Mouse (Mus musculus): ENCODE measurements around the gene 1810030O07Rik. TPM values are rescaled to one million over a fixed set of nuclear protein-coding genes. Genes with fewer than 3 reads are reported as not detected.

The 1810030O07Rik gene
- polyA plus RNA-seq (2014; fragmentation: Nextera tagmentation; extraction: Ambion mirVana): 29.0 and 30.2 TPM in 2 replicates

DNA sequence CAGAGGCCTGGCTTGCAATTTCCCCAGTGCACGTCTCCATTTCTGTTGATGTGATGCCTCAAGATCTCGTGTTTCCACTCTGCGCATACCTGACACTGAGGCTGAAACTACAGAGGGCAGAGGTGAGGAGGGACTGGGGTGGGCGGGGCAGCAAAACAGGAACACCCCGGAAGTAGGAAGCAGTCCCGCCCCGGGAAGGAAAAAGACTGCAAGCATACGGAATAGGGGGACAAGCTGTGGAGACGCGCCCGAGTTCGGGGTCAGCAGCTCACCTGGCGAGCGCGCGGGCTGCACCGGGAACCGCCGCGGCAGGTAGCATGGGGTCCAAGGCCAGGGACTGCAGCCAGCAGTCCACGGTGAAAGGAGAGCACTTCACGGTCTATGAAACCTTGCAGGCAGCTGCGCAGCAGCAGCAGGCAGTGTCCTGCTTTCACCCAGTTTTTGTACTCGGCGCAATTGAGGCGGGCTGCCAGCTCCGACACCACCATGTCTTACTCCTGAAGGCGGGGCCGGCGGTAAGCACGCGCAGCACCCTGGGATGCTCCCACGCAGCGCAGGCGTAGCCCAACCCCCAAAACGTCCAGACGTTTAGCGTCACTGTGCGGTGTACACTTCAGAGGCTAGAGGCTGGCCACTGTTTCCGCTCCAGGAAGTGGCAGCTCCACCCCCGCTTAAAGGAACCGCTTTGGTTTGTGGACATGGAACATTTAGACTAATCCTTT, at the start of gene 1810030O07Rik:
1810030O07Rik (minus strand) TSS at position 615 of the 722 bp plus-strand sequence.
- ATAC-seq (ENCODE audit: low FRiP score): peak; percentile 99
- Histone ChIP-seq H3K9me3 (ENCODE audit: control insufficient read depth, low read length) (no peaks in the 10 kb centered on the region), H3K4me1 (replicated peaks; ENCODE audit: control insufficient read depth, insufficient read depth, low read length) (peaks cover 8% of the 10 kb centered on the region; the same call in 1 of the 2 replicates), H3K4me3 (replicated peaks; ENCODE audit: low read length) (peak within 1 kb of the TSS; percentile 72), H3K4me2 (replicated peaks) (peak within 1 kb of the TSS; percentile 56), H3K27ac (peak within 1 kb of the TSS; percentile 86), H3K9ac (peak within 1 kb of the TSS; percentile 80), H3K36me3 (replicated peaks; ENCODE audit: control insufficient read depth, insufficient read depth) (peaks cover 13% of the 10 kb centered on the region), H3K27me3 (ENCODE audit: control insufficient read depth, insufficient read depth, low read length) (peaks cover 5% of the 10 kb centered on the region)
- peak; percentile 82 for DNase-seq (ENCODE audit: low spot score)
- WGBS: 15% methylated on average over 42 of the region's 42 CpGs

DNA sequence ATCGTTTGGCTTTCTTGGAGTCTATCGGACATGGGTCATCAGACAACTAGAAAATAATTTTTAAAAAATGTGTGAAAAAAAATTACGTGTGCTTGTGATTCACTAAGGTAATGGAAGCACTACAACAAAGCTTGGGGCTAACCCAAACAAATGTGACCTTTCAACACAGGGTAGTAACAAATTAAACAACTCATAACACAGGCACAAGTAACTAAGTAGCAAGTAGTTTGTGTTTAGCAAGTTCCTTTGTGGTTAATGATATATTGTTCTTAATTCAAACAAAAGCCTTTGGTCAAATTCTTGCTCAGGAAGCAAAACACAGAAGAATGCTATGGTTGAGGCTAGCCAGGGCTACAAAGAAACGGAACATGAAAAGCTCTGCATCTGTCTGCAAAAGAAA, 42.6 kb upstream of the 1810030O07Rik start:
- Histone ChIP-seq H3K4me1 (replicated peaks; ENCODE audit: control insufficient read depth, insufficient read depth, low read length) (no peaks in the 10 kb centered on the region), H3K4me2 (replicated peaks) (no peak overlapping the region), H3K4me3 (replicated peaks; ENCODE audit: low read length) (no peak overlapping the region), H3K9me3 (ENCODE audit: control insufficient read depth, low read length) (no peaks in the 10 kb centered on the region), H3K9ac (no peak overlapping the region), H3K27ac (no peak overlapping the region), H3K27me3 (ENCODE audit: control insufficient read depth, insufficient read depth, low read length) (no peaks in the 10 kb centered on the region), H3K36me3 (replicated peaks; ENCODE audit: control insufficient read depth, insufficient read depth) (peaks cover 40% of the 10 kb centered on the region)
- DNase-seq (ENCODE audit: low spot score) (no peak), ATAC-seq (ENCODE audit: low FRiP score) (no peak)
- WGBS: 87% methylated on average over 4 of the region's 4 CpGs

DNA sequence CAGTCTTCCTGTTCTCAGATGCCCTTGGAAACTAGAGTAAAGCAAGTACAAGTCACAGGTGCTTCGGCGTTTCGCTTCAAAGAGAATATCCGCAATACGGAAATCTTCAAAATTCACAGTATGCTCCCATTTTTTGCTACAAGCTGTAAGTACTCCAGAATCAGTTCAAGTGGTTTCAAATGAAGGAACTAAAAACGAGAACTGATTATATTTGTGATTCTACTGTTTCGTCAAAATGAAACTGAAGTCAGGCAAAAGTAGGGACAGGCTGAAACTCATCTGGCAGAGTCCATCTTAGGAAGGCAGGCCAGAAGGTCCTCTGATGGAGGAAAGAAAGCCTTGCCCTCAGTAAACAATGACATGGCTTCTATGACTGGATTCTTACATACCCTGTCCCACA, 40.3 kb upstream of the 1810030O07Rik start:
- Histone ChIP-seq H3K27me3 (ENCODE audit: control insufficient read depth, insufficient read depth, low read length) (no peaks in the 10 kb centered on the region), H3K4me1 (replicated peaks; ENCODE audit: control insufficient read depth, insufficient read depth, low read length) (no peaks in the 10 kb centered on the region), H3K4me3 (replicated peaks; ENCODE audit: low read length) (no peak overlapping the region), H3K27ac (no peak overlapping the region), H3K4me2 (replicated peaks) (no peak overlapping the region), H3K36me3 (replicated peaks; ENCODE audit: control insufficient read depth, insufficient read depth) (peaks cover 40% of the 10 kb centered on the region), H3K9ac (no peak overlapping the region), H3K9me3 (ENCODE audit: control insufficient read depth, low read length) (no peaks in the 10 kb centered on the region)
- 93% methylated on average over 7 of the region's 7 CpGs for WGBS
- DNase-seq (ENCODE audit: low spot score): no peak
- no peak for ATAC-seq (ENCODE audit: low FRiP score)

DNA sequence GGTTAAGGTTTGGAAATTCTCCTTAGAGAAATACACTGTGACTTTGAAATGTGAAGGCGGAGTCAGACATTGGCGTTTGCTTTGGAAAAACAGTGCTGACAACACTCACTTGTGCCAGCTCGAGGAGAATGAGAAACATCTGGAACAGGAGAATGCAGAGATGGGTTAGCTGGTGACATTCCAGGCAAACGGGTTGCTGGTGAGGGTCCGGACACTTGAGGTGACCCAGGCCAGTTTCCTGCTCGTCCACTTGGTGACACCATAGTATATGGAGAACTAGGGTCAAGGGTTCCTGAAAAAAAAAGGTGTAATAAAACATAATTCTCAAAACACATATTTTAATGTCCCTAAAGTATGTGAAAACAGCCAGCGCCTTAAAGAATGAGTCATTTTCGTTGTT, 13.4 kb upstream of the 1810030O07Rik start:
- H3K4me3 ChIP-seq (replicated peaks; ENCODE audit: low read length): no peak overlapping the region
- DNase-seq (ENCODE audit: low spot score) (no peak), ATAC-seq (ENCODE audit: low FRiP score) (no peak)
- 90% methylated on average over 8 of the region's 8 CpGs for WGBS
- peaks cover 4% of the 10 kb centered on the region; the same call in 1 of the 2 replicates for H3K27me3 ChIP-seq (ENCODE audit: control insufficient read depth, insufficient read depth, low read length)
- H3K9me3 ChIP-seq (ENCODE audit: control insufficient read depth, low read length): no peaks in the 10 kb centered on the region
- no peaks in the 10 kb centered on the region for H3K4me1 ChIP-seq (replicated peaks; ENCODE audit: control insufficient read depth, insufficient read depth, low read length)
- H3K27ac ChIP-seq: no peak overlapping the region
- H3K4me2 ChIP-seq (replicated peaks): no peak overlapping the region
- no peak overlapping the region for H3K9ac ChIP-seq
- H3K36me3 ChIP-seq (replicated peaks; ENCODE audit: control insufficient read depth, insufficient read depth): peaks cover 35% of the 10 kb centered on the region

DNA sequence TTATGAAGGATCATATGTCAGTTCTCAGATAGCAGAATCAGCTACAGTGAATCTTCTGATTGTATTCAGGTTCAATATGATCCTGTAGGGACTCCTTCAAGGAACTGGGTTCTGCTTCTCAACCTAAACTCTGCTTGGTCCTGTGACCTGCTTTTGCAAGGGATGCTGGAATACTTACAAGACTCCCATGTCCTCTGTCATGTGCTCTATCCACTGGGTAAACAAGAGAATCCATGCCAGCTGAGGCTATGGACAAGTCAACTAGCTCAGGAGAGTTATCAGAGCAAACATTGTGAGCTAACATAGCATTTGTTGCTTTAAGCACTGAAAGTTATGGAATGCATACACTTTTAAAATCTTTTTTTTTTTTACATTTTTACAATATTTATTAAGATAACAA, 12.6 kb upstream of the 1810030O07Rik start:
- Histone ChIP-seq H3K4me2 (replicated peaks) (no peak overlapping the region), H3K9ac (no peak overlapping the region), H3K27ac (no peak overlapping the region), H3K36me3 (replicated peaks; ENCODE audit: control insufficient read depth, insufficient read depth) (peaks cover 35% of the 10 kb centered on the region), H3K9me3 (ENCODE audit: control insufficient read depth, low read length) (no peaks in the 10 kb centered on the region), H3K27me3 (ENCODE audit: control insufficient read depth, insufficient read depth, low read length) (peaks cover 4% of the 10 kb centered on the region; the same call in 1 of the 2 replicates), H3K4me3 (replicated peaks; ENCODE audit: low read length) (no peak overlapping the region), H3K4me1 (replicated peaks; ENCODE audit: control insufficient read depth, insufficient read depth, low read length) (no peaks in the 10 kb centered on the region)
- DNase-seq (ENCODE audit: low spot score) (no peak), ATAC-seq (ENCODE audit: low FRiP score) (no peak)

DNA sequence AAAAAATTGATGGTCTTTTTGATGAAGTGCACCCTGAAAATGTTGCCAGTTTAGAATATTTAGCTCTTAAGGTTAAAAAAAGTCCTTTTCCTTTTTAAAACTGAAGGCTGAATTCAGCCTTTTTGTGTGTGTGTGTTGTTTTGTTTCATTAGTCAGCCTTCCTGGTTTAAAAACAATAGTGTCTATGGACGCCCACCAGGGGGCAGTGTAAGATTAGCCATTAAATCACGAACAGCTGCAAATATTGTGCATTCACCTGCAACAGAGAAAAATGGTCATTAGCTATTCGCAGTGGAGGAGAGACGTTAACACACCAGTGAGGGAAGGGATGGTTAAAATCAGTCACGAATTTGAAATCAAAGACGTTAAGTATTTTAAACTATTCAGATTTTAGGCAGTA, 3.9 kb upstream of the 1810030O07Rik start:
- no peak overlapping the region for H3K9ac ChIP-seq
- peaks cover 8% of the 10 kb centered on the region; the same call in 1 of the 2 replicates for H3K4me1 ChIP-seq (replicated peaks; ENCODE audit: control insufficient read depth, insufficient read depth, low read length)
- H3K4me2 ChIP-seq (replicated peaks): no peak overlapping the region
- WGBS: 30% methylated on average over 6 of the region's 6 CpGs
- no peak for ATAC-seq (ENCODE audit: low FRiP score)
- no peaks in the 10 kb centered on the region for H3K9me3 ChIP-seq (ENCODE audit: control insufficient read depth, low read length)
- H3K36me3 ChIP-seq (replicated peaks; ENCODE audit: control insufficient read depth, insufficient read depth): peaks cover 12% of the 10 kb centered on the region; the same call in 1 of the 2 replicates
- H3K4me3 ChIP-seq (replicated peaks; ENCODE audit: low read length): no peak overlapping the region
- DNase-seq (ENCODE audit: low spot score): peak; percentile 82
- H3K27me3 ChIP-seq (ENCODE audit: control insufficient read depth, insufficient read depth, low read length): peaks cover 5% of the 10 kb centered on the region
- no peak overlapping the region for H3K27ac ChIP-seq

DNA sequence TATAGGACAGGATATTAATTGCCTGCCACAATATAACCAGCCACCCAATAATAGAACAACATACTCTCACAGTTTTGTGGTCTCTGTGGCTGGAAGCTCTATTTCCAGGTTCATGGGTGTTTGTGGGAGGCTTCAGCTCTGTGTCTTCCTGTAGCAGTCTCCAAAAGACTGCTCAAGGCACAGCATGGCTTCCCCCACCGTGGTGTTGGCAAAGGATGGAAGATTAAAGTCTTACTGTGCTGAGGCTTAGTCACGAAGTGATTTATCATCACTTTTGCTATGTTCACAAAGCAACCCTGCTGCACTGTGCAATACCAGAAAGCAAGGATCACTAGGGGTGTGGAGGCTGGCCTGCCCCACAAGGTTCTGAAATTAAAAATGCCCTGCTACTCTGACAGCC, 19.6 kb downstream of the 1810030O07Rik start:
- Histone ChIP-seq H3K4me2 (replicated peaks) (no peak overlapping the region), H3K27ac (no peak overlapping the region), H3K4me1 (replicated peaks; ENCODE audit: control insufficient read depth, insufficient read depth, low read length) (no peaks in the 10 kb centered on the region), H3K27me3 (ENCODE audit: control insufficient read depth, insufficient read depth, low read length) (no peaks in the 10 kb centered on the region), H3K36me3 (replicated peaks; ENCODE audit: control insufficient read depth, insufficient read depth) (peaks cover 23% of the 10 kb centered on the region), H3K9ac (no peak overlapping the region), H3K9me3 (ENCODE audit: control insufficient read depth, low read length) (no peaks in the 10 kb centered on the region), H3K4me3 (replicated peaks; ENCODE audit: low read length) (no peak overlapping the region)
- ATAC-seq (ENCODE audit: low FRiP score): no peak
- DNase-seq (ENCODE audit: low spot score): no peak
- 60% methylated on average over 2 of the region's 2 CpGs for WGBS

DNA sequence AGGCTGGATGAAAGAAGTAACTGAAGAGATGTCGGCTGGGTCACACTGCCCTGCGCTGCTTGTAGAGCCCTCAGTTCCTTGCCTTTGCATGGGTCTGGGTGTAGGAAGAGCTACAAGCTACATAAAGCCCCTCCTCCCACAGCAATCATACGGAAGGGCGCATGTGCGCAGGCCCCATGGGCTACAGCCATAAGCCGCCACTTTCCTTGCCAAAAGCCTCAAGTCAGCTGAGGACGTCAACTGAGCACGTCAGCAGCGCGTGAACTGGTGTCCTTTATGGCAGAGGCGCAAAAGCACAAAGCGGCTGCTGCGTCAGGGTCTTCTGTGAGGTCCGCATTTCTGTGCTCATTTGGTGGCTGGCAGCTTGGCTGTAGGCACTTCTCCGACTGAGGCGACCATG, 21.6 kb downstream of the 1810030O07Rik start:
- H3K9me3 ChIP-seq (ENCODE audit: control insufficient read depth, low read length): no peaks in the 10 kb centered on the region
- ATAC-seq (ENCODE audit: low FRiP score): no peak
- H3K4me1 ChIP-seq (replicated peaks; ENCODE audit: control insufficient read depth, insufficient read depth, low read length): no peaks in the 10 kb centered on the region
- H3K9ac ChIP-seq: no peak overlapping the region
- no peak overlapping the region for H3K4me3 ChIP-seq (replicated peaks; ENCODE audit: low read length)
- H3K4me2 ChIP-seq (replicated peaks): no peak overlapping the region
- DNase-seq (ENCODE audit: low spot score): no peak
- no peaks in the 10 kb centered on the region for H3K27me3 ChIP-seq (ENCODE audit: control insufficient read depth, insufficient read depth, low read length)
- no peak overlapping the region for H3K27ac ChIP-seq
- WGBS: 90% methylated on average over 16 of the region's 16 CpGs
- H3K36me3 ChIP-seq (replicated peaks; ENCODE audit: control insufficient read depth, insufficient read depth): peaks cover 14% of the 10 kb centered on the region; the same call in 1 of the 2 replicates

DNA sequence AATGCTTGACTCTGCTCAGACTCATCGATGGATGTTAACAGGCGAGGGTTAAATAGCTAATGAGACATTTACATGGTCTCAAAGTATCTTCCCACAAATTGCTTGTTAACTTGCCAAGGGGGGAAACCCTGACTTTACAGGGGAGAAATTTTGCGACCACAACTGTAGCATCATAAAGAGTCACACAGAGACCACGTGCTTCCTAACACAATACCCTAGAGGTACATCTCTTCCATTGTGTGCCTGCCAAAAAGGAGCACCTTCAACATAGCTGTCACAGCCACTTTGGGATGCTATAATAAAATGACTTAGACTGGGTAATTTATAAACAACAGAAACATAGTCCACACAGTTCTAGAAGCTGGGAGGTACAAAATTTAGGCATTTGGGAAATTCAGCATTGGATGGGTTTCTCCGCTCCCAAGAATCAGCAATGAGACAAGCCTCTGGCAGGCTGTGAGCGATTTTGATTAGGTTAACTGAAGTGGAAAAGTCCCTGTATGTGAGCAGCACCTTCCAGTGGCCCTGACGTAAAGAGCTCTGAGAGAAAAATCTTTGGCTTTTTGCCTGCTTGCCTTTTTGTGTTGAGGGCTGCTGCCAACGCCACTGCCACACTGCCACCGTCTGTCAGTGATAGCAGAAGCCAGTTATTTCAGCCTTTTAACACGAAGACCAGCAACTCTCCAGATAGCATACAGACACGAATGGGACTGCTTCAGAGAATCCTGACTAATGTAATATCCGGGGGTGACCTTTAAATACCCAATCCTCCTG, 27.8 kb downstream of the 1810030O07Rik start:
- H3K36me3 ChIP-seq (replicated peaks; ENCODE audit: control insufficient read depth, insufficient read depth): peaks cover 4% of the 10 kb centered on the region; the same call in 1 of the 2 replicates
- no peaks in the 10 kb centered on the region for H3K9me3 ChIP-seq (ENCODE audit: control insufficient read depth, low read length)
- 47% methylated on average over 12 of the region's 12 CpGs for WGBS
- DNase-seq (ENCODE audit: low spot score) (peak; percentile 71), ATAC-seq (ENCODE audit: low FRiP score) (peak; percentile 69; the same call in 1 of the 2 replicates)
- H3K4me2 ChIP-seq (replicated peaks): no peak overlapping the region
- H3K4me3 ChIP-seq (replicated peaks; ENCODE audit: low read length): no peak overlapping the region
- no peak overlapping the region for H3K9ac ChIP-seq
- peak overlapping the region; percentile 17; the same call in 1 of the 2 replicates for H3K27ac ChIP-seq
- H3K27me3 ChIP-seq (ENCODE audit: control insufficient read depth, insufficient read depth, low read length): no peaks in the 10 kb centered on the region
- no peaks in the 10 kb centered on the region for H3K4me1 ChIP-seq (replicated peaks; ENCODE audit: control insufficient read depth, insufficient read depth, low read length)

Data from hindbrain, embryonic 14.5 days (tissue).